Mouse (Mus musculus): Measurements from ENCODE around the gene Arg2. TPM values are rescaled to one million over a fixed set of nuclear protein-coding genes. Genes with fewer than 3 reads are reported as not detected.

Gene Arg2
- 19.9 and 20.7 TPM in 2 replicates for polyA plus RNA-seq (2014; fragmentation: Nextera tagmentation; extraction: Ambion mirVana)

DNA sequence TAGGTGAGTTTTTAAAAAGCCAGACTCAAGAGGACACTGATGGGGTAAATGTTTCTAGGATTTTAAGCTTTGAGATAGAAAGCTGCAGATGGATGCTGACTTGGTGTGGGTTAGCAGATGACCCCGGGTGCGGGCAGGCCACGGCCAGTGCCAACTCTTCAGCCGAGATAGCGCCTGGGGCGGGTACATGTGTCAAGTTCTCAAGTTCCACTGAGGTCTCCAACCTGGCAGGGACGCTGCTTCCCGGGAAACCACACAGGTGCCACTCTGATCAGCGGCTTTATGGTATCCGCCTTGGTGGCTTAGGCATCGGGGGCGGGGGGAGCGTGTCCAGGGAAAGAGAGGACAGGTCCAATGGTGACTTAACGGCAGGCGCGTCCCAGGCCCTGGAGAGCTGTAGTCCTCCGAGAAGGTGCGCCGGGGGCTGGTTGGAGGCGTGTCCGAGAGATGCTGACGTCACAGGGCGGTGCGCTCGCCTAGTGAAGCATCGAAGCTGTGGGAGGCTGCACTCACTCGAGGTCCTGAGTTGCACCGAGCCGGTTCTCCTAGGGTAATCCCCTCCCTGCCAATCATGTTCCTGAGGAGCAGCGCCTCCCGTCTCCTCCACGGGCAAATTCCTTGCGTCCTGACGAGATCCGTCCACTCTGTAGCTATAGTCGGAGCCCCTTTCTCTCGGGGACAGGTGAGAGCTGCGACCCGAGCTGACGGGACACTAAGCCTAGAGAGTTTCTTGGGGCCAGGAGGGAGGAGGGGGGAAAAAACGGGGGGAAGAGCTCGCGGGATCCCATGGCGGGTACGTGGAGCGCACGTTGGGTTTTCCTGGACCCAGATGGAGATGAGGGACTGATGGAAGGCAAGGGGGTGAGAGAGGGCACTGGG, at the start of gene Arg2:
Gene Arg2, plus strand, starts transcription at position 479 of the 879 bp plus-strand sequence.
- H3K4me1 ChIP-seq (ENCODE audit: control insufficient read depth, insufficient read depth, low read length) = peaks cover 4% of the 10 kb centered on the region; the same call in 1 of the 2 replicates
- H3K36me3 ChIP-seq (ENCODE audit: control insufficient read depth, insufficient read depth, low read length) = no peaks in the 10 kb centered on the region
- peak; percentile 99 for ATAC-seq
- H3K27ac ChIP-seq (ENCODE audit: low read depth, low read length) = no peak within 1 kb of the TSS
- H3K9me3 ChIP-seq (replicated peaks; ENCODE audit: control insufficient read depth, low read length) = no peaks in the 10 kb centered on the region
- H3K4me2 ChIP-seq (ENCODE audit: low read length) = peak within 1 kb of the TSS; percentile 83
- peaks cover 23% of the 10 kb centered on the region for H3K27me3 ChIP-seq (replicated peaks; ENCODE audit: control insufficient read depth, insufficient read depth, low read length)
- peak within 1 kb of the TSS; percentile 44 for H3K4me3 ChIP-seq (ENCODE audit: low read depth, low read length)
- 1% methylated on average over 46 of the region's 47 CpGs for WGBS
- peak within 1 kb of the TSS; percentile 51 for H3K9ac ChIP-seq (ENCODE audit: low read length)
- DNase-seq (ENCODE audit: low spot score) = peak; percentile 87

DNA sequence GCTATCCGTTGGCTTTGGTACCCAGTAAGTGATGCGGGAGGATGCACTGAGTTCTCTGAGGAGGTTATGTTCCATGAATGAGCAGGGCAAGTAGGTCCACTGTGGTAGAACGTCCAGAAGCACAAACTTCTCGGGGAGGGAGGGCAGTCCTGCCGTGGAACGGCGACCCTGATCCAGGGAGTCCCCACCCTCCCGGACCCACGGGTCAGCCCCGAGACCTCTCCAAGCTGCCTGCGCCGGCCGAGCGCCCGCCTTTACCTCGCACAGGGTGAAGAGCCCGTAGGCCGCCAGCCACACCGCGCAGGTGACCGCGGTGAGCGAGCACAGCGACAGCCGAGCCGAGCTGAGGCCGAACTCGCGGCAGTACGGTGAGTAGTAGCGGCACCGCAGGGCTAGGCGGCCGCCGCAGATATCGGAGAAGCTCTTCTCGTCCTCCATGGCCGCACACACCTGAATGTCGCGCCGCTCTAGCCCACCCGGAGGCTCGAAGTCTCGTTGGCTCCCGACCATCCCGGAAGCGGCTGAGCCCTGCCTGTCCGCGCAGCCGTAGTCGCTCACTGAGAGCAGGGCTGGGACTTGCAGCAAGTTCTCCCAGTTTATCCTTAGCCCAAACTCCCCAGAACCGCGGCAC, 41.3 kb upstream of the Arg2 start, which contains the start of gene Pigh:
Gene Pigh, minus strand, starts transcription at position 470 of the 631 bp plus-strand sequence.
- peak; percentile 99 for ATAC-seq
- Histone ChIP-seq H3K27ac (ENCODE audit: low read depth, low read length) (peak within 1 kb of the TSS; percentile 30; the same call in 1 of the 2 replicates), H3K4me2 (ENCODE audit: low read length) (peak within 1 kb of the TSS; percentile 55), H3K4me1 (ENCODE audit: control insufficient read depth, insufficient read depth, low read length) (no peaks in the 10 kb centered on the region; the same call in 1 of the 2 replicates), H3K27me3 (replicated peaks; ENCODE audit: control insufficient read depth, insufficient read depth, low read length) (no peaks in the 10 kb centered on the region), H3K4me3 (ENCODE audit: low read depth, low read length) (peak within 1 kb of the TSS; percentile 96), H3K36me3 (ENCODE audit: control insufficient read depth, insufficient read depth, low read length) (0 out of 2 replicates have a peak, but pooled peaks cover 6% of the 10 kb centered on the region), H3K9ac (ENCODE audit: low read length) (peak within 1 kb of the TSS; percentile 97), H3K9me3 (replicated peaks; ENCODE audit: control insufficient read depth, low read length) (no peaks in the 10 kb centered on the region)
- WGBS = under 1% methylated on average over 53 of the region's 53 CpGs
- peak; percentile 95 for DNase-seq (ENCODE audit: low spot score)

DNA sequence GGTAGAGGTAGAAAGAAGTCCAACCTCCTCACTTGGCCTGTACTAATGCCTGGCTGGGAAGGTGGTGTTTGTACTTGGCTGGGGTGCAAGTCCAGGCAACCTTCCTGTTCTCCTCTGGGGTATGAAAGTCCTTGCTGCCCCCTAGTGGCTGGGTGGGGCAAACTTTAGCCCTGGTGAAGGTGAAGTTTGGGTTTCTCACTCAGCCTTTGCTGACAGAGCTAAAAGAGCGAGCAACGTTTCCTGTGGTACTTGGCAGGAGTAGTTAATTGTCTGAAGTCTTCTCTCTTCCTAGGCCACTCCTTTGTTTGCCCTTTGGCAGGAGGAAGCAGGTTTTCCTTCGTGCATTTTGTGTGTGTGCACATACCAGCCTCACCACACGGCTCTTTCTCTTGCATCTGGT, 38.0 kb upstream of the Arg2 start:
- Histone ChIP-seq H3K4me3 (ENCODE audit: low read depth, low read length) (no peak overlapping the region), H3K27ac (ENCODE audit: low read depth, low read length) (no peak overlapping the region), H3K9me3 (replicated peaks; ENCODE audit: control insufficient read depth, low read length) (no peaks in the 10 kb centered on the region), H3K4me1 (ENCODE audit: control insufficient read depth, insufficient read depth, low read length) (no peaks in the 10 kb centered on the region; the same call in 1 of the 2 replicates), H3K36me3 (ENCODE audit: control insufficient read depth, insufficient read depth, low read length) (no peaks in the 10 kb centered on the region), H3K27me3 (replicated peaks; ENCODE audit: control insufficient read depth, insufficient read depth, low read length) (no peaks in the 10 kb centered on the region), H3K4me2 (ENCODE audit: low read length) (no peak overlapping the region), H3K9ac (ENCODE audit: low read length) (no peak overlapping the region)
- DNase-seq (ENCODE audit: low spot score) (no peak), ATAC-seq (no peak)
- 48% methylated on average over 4 of the region's 4 CpGs for WGBS

DNA sequence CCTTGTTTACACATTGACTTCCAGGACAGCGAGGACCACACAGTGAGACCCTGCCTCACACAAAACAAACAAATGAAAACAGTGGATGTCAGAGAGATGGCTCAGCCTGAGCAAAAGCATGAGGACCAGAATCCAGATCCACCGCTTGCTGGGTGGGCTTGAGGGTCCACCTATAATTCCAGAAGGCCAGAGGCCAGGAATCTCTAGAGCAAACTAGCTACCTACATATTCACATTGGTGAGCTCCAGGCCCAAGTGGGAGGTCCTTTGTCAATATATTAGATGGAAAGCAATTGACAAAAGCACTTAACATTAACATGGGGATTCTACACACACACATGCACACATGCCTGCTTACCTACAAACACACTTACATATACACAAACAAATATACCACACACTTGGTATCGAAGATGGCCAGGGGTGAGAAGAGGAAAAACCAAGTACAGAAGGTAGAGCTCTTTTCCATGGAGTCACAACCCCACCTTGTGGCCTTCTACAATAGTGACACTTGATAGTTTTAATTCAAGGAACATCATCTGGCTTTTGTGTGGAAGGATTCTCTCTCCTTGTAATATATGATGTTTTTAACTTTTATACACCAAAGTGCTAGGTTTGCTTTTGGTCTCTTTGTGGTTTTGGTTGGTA, 33.3 kb upstream of the Arg2 start:
- DNase-seq (ENCODE audit: low spot score) (peak; percentile 70), ATAC-seq (no peak)
- Histone ChIP-seq H3K9ac (ENCODE audit: low read length) (no peak overlapping the region), H3K27me3 (replicated peaks; ENCODE audit: control insufficient read depth, insufficient read depth, low read length) (no peaks in the 10 kb centered on the region), H3K27ac (ENCODE audit: low read depth, low read length) (no peak overlapping the region), H3K4me3 (ENCODE audit: low read depth, low read length) (no peak overlapping the region), H3K36me3 (ENCODE audit: control insufficient read depth, insufficient read depth, low read length) (no peaks in the 10 kb centered on the region), H3K9me3 (replicated peaks; ENCODE audit: control insufficient read depth, low read length) (no peaks in the 10 kb centered on the region), H3K4me2 (ENCODE audit: low read length) (no peak overlapping the region), H3K4me1 (ENCODE audit: control insufficient read depth, insufficient read depth, low read length) (no peaks in the 10 kb centered on the region)
- WGBS = 67% methylated on average over 3 of the region's 3 CpGs

DNA sequence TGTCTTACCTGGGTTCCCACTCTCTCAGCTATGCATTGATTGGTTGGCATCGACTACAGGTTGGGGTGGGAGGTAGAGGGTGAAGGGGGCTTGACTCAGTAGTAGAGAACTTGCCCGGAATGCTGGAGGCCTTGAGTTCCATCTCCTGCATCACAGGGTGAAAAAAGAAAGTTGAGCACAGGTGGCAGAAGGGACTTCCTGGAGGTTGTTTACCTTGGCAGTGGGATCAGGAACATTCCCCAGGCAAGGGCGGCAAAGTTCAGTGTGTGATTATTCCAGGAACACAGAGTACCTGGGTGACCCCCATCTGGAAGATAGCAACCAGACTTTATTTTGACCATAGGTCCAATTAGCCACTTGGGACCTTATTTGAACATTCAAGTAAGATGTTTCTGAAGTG, 26.8 kb upstream of the Arg2 start:
- no peaks in the 10 kb centered on the region for H3K4me1 ChIP-seq (ENCODE audit: control insufficient read depth, insufficient read depth, low read length)
- H3K9me3 ChIP-seq (replicated peaks; ENCODE audit: control insufficient read depth, low read length) = no peaks in the 10 kb centered on the region
- 88% methylated on average over 3 of the region's 3 CpGs for whole genome bisulfite sequencing
- ATAC-seq = no peak
- no peak overlapping the region for H3K4me3 ChIP-seq (ENCODE audit: low read depth, low read length)
- H3K27me3 ChIP-seq (replicated peaks; ENCODE audit: control insufficient read depth, insufficient read depth, low read length) = no peaks in the 10 kb centered on the region
- no peak for DNase-seq (ENCODE audit: low spot score)
- H3K27ac ChIP-seq (ENCODE audit: low read depth, low read length) = no peak overlapping the region
- H3K9ac ChIP-seq (ENCODE audit: low read length) = no peak overlapping the region
- H3K36me3 ChIP-seq (ENCODE audit: control insufficient read depth, insufficient read depth, low read length) = no peaks in the 10 kb centered on the region
- H3K4me2 ChIP-seq (ENCODE audit: low read length) = no peak overlapping the region

DNA sequence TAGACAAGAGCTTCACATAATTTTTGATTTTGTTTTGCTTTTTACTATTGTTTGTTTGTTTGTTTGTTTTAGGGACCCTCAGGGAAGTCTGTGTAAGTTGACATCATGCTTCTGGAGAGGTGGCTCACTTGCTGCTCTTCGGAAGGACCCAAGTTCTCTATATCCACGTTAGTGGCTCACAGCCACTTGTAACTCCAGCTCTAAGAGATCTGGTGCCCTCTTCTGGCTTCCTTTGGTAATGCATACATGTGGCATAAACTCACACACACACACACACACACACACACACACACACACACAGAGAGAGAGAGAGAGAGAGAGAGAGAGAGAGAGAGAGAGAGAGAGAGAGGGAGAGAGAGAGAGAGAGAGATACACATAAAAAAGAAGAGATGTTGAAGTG, 26.0 kb upstream of the Arg2 start:
- no peak overlapping the region for H3K4me3 ChIP-seq (ENCODE audit: low read depth, low read length)
- no peak overlapping the region for H3K4me2 ChIP-seq (ENCODE audit: low read length)
- H3K9ac ChIP-seq (ENCODE audit: low read length) = no peak overlapping the region
- no peaks in the 10 kb centered on the region for H3K27me3 ChIP-seq (replicated peaks; ENCODE audit: control insufficient read depth, insufficient read depth, low read length)
- no peaks in the 10 kb centered on the region for H3K4me1 ChIP-seq (ENCODE audit: control insufficient read depth, insufficient read depth, low read length)
- no peaks in the 10 kb centered on the region for H3K36me3 ChIP-seq (ENCODE audit: control insufficient read depth, insufficient read depth, low read length)
- H3K27ac ChIP-seq (ENCODE audit: low read depth, low read length) = no peak overlapping the region
- no peaks in the 10 kb centered on the region for H3K9me3 ChIP-seq (replicated peaks; ENCODE audit: control insufficient read depth, low read length)
- ATAC-seq (no peak), DNase-seq (ENCODE audit: low spot score) (no peak)
- 69% methylated on average over 2 of the region's 2 CpGs for WGBS

DNA sequence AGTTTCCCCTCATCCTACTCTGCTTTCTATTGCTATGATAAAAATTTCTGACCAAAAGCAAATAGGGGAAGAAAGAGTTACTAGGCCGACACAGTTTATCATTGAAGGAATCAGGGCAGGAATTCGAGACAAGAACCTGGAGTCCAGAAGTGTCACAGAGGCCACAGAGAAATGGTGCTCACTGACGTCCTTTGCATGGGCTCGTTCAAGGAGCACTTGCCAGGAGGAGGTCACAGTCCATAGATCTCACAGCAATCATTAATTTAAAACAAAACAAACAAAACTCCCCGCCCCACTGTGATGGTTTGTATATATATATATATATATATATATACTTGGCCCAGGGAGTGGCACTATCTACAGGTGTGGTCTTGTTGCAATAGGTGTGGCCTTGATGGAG, 25.3 kb upstream of the Arg2 start:
- H3K36me3 ChIP-seq (ENCODE audit: control insufficient read depth, insufficient read depth, low read length) = no peaks in the 10 kb centered on the region
- no peaks in the 10 kb centered on the region for H3K9me3 ChIP-seq (replicated peaks; ENCODE audit: control insufficient read depth, low read length)
- H3K9ac ChIP-seq (ENCODE audit: low read length) = no peak overlapping the region
- DNase-seq (ENCODE audit: low spot score) (no peak), ATAC-seq (no peak)
- no peak overlapping the region for H3K4me2 ChIP-seq (ENCODE audit: low read length)
- 93% methylated on average over 5 of the region's 5 CpGs for WGBS
- no peak overlapping the region for H3K27ac ChIP-seq (ENCODE audit: low read depth, low read length)
- H3K27me3 ChIP-seq (replicated peaks; ENCODE audit: control insufficient read depth, insufficient read depth, low read length) = no peaks in the 10 kb centered on the region
- H3K4me3 ChIP-seq (ENCODE audit: low read depth, low read length) = no peak overlapping the region
- H3K4me1 ChIP-seq (ENCODE audit: control insufficient read depth, insufficient read depth, low read length) = no peaks in the 10 kb centered on the region

DNA sequence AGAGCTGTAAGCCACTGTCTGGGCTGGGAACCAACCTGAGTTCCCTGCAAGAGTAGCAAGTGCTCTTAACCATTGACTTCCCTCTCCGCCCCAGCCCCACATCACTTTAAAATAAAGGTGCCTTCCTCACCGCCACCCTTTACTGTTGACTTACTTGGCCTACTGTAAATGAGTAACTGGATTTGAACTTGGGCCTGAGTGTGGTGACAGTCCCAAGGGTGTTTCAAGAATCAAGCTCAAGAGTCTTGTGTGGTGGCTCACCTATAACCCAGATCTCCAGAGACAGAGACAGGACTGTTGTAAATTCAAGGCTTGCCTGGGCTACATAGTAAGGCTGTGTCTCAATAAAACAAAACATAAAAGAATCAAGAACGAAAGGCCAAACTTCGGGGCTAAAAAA, 11.6 kb upstream of the Arg2 start:
- Histone ChIP-seq H3K4me2 (ENCODE audit: low read length) (no peak overlapping the region), H3K36me3 (ENCODE audit: control insufficient read depth, insufficient read depth, low read length) (no peaks in the 10 kb centered on the region), H3K27me3 (replicated peaks; ENCODE audit: control insufficient read depth, insufficient read depth, low read length) (no peaks in the 10 kb centered on the region), H3K4me1 (ENCODE audit: control insufficient read depth, insufficient read depth, low read length) (no peaks in the 10 kb centered on the region), H3K4me3 (ENCODE audit: low read depth, low read length) (no peak overlapping the region), H3K9ac (ENCODE audit: low read length) (no peak overlapping the region), H3K27ac (ENCODE audit: low read depth, low read length) (no peak overlapping the region), H3K9me3 (replicated peaks; ENCODE audit: control insufficient read depth, low read length) (no peaks in the 10 kb centered on the region)
- 93% methylated on average over 4 of the region's 4 CpGs for WGBS
- ATAC-seq (no peak), DNase-seq (ENCODE audit: low spot score) (no peak)

All from forebrain, embryonic 14.5 days (tissue).